Mouse (Mus musculus): ENCODE results near the gene Zfp653. TPM values are rescaled to one million over a fixed set of nuclear protein-coding genes. Genes with fewer than 3 reads are reported as not detected.

Zfp653 gene
- polyA plus RNA-seq, 1 experiment from 2014 or later, result 9.8 TPM

- no peak for ATAC-seq (ENCODE audit: insufficient number of reproducible peaks, low FRiP score)
- peaks cover 15% of the 10 kb centered on the region for H3K4me1 ChIP-seq (replicated peaks)
- no peak overlapping the region for H3K4me3 ChIP-seq
- H3K9ac ChIP-seq, result no peak overlapping the region
- 75% methylated on average over 5 of the region's 5 CpGs for WGBS
- no peaks in the 10 kb centered on the region for H3K27me3 ChIP-seq (replicated peaks)
- no peak overlapping the region for H3K27ac ChIP-seq (ENCODE audit: poor library complexity, severe bottlenecking)
- H3K36me3 ChIP-seq, result peaks cover 52% of the 10 kb centered on the region
- no peak overlapping the region for H3K4me2 ChIP-seq
- no peaks in the 10 kb centered on the region for H3K9me3 ChIP-seq (replicated peaks)
Measured at GRCm38 (mm10) chr9:22067195-22067594, 4.0 kb downstream of the Zfp653 start.

GRCm38 (mm10) chr9:22066433-22066832, 4.7 kb downstream of the Zfp653 start:
- H3K4me1 ChIP-seq (replicated peaks), result peaks cover 15% of the 10 kb centered on the region
- no peak overlapping the region for H3K4me3 ChIP-seq
- ATAC-seq (ENCODE audit: insufficient number of reproducible peaks, low FRiP score), result no peak
- no peak overlapping the region for H3K9ac ChIP-seq
- peaks cover 58% of the 10 kb centered on the region for H3K36me3 ChIP-seq
- WGBS, result 84% methylated on average over 3 of the region's 3 CpGs
- no peaks in the 10 kb centered on the region for H3K27me3 ChIP-seq (replicated peaks)
- H3K4me2 ChIP-seq, result no peak overlapping the region
- H3K9me3 ChIP-seq (replicated peaks), result no peaks in the 10 kb centered on the region
- no peak overlapping the region for H3K27ac ChIP-seq (ENCODE audit: poor library complexity, severe bottlenecking)

- Histone ChIP-seq H3K9ac (no peak overlapping the region), H3K4me1 (replicated peaks) (peaks cover 15% of the 10 kb centered on the region), H3K27ac (ENCODE audit: poor library complexity, severe bottlenecking) (no peak overlapping the region), H3K27me3 (replicated peaks) (no peaks in the 10 kb centered on the region), H3K9me3 (replicated peaks) (no peaks in the 10 kb centered on the region), H3K4me2 (no peak overlapping the region), H3K36me3 (peaks cover 63% of the 10 kb centered on the region), H3K4me3 (no peak overlapping the region)
- ATAC-seq (ENCODE audit: insufficient number of reproducible peaks, low FRiP score), result no peak
- 96% methylated on average over 11 of the region's 11 CpGs for WGBS
Measured at GRCm38 (mm10) chr9:22065642-22066041, 5.5 kb downstream of the Zfp653 start.

GRCm38 (mm10) chr9:22064341-22064740, 6.8 kb downstream of the Zfp653 start:
- no peak for ATAC-seq (ENCODE audit: insufficient number of reproducible peaks, low FRiP score)
- Histone ChIP-seq H3K4me2 (no peak overlapping the region), H3K9me3 (replicated peaks) (no peaks in the 10 kb centered on the region), H3K36me3 (peaks cover 69% of the 10 kb centered on the region), H3K27ac (ENCODE audit: poor library complexity, severe bottlenecking) (no peak overlapping the region), H3K27me3 (replicated peaks) (no peaks in the 10 kb centered on the region), H3K9ac (no peak overlapping the region), H3K4me3 (no peak overlapping the region), H3K4me1 (replicated peaks) (0 out of 2 replicates have a peak, but pooled peaks cover 2% of the 10 kb centered on the region)
- 88% methylated on average over 3 of the region's 3 CpGs for WGBS

GRCm38 (mm10) chr9:22061339-22061738, 9.8 kb downstream of the Zfp653 start:
- no peak overlapping the region for H3K4me3 ChIP-seq
- no peak overlapping the region for H3K9ac ChIP-seq
- no peaks in the 10 kb centered on the region for H3K9me3 ChIP-seq (replicated peaks)
- H3K27me3 ChIP-seq (replicated peaks), result peaks cover 2% of the 10 kb centered on the region; the same call in 1 of the 2 replicates
- H3K4me2 ChIP-seq, result no peak overlapping the region
- no peaks in the 10 kb centered on the region for H3K4me1 ChIP-seq (replicated peaks)
- no peak overlapping the region for H3K27ac ChIP-seq (ENCODE audit: poor library complexity, severe bottlenecking)
- ATAC-seq (ENCODE audit: insufficient number of reproducible peaks, low FRiP score), result no peak
- peaks cover 76% of the 10 kb centered on the region for H3K36me3 ChIP-seq
- WGBS, result 54% methylated on average over 2 of the region's 2 CpGs

GRCm38 (mm10) chr9:22058011-22058424, 13.2 kb downstream of the Zfp653 start:
- Histone ChIP-seq H3K27ac (ENCODE audit: poor library complexity, severe bottlenecking) (no peak overlapping the region), H3K36me3 (peaks cover 48% of the 10 kb centered on the region), H3K4me1 (replicated peaks) (peaks cover 5% of the 10 kb centered on the region), H3K4me2 (no peak overlapping the region), H3K4me3 (no peak overlapping the region), H3K9me3 (replicated peaks) (no peaks in the 10 kb centered on the region), H3K27me3 (replicated peaks) (peaks cover 34% of the 10 kb centered on the region), H3K9ac (no peak overlapping the region)
- no peak for ATAC-seq (ENCODE audit: insufficient number of reproducible peaks, low FRiP score)
- WGBS, result 77% methylated on average over 9 of the region's 9 CpGs

- no peak overlapping the region for H3K4me3 ChIP-seq
- no peak overlapping the region for H3K27ac ChIP-seq (ENCODE audit: poor library complexity, severe bottlenecking)
- ATAC-seq (ENCODE audit: insufficient number of reproducible peaks, low FRiP score), result no peak; the same call in 1 of the 2 replicates
- no peaks in the 10 kb centered on the region for H3K9me3 ChIP-seq (replicated peaks)
- H3K36me3 ChIP-seq, result peaks cover 39% of the 10 kb centered on the region
- peaks cover 44% of the 10 kb centered on the region for H3K27me3 ChIP-seq (replicated peaks)
- WGBS, result 89% methylated on average over 9 of the region's 9 CpGs
- no peak overlapping the region for H3K9ac ChIP-seq
- no peak overlapping the region for H3K4me2 ChIP-seq
- peaks cover 5% of the 10 kb centered on the region for H3K4me1 ChIP-seq (replicated peaks)
Measured at GRCm38 (mm10) chr9:22057031-22057517, 14.1 kb downstream of the Zfp653 start.

GRCm38 (mm10) chr9:22056303-22056910, 14.8 kb downstream of the Zfp653 start:
- 67% methylated on average over 9 of the region's 9 CpGs for WGBS
- no peak overlapping the region for H3K4me3 ChIP-seq
- H3K9ac ChIP-seq, result no peak overlapping the region
- H3K4me1 ChIP-seq (replicated peaks), result peaks cover 12% of the 10 kb centered on the region
- no peak overlapping the region for H3K27ac ChIP-seq (ENCODE audit: poor library complexity, severe bottlenecking)
- H3K9me3 ChIP-seq (replicated peaks), result no peaks in the 10 kb centered on the region
- peaks cover 50% of the 10 kb centered on the region for H3K27me3 ChIP-seq (replicated peaks)
- H3K4me2 ChIP-seq, result no peak overlapping the region
- ATAC-seq (ENCODE audit: insufficient number of reproducible peaks, low FRiP score), result no peak
- peaks cover 33% of the 10 kb centered on the region for H3K36me3 ChIP-seq

- 33% methylated on average over 29 of the region's 29 CpGs for WGBS
- Histone ChIP-seq H3K4me2 (no peak overlapping the region), H3K9ac (no peak overlapping the region), H3K27me3 (replicated peaks) (peaks cover 57% of the 10 kb centered on the region), H3K36me3 (peaks cover 28% of the 10 kb centered on the region), H3K27ac (ENCODE audit: poor library complexity, severe bottlenecking) (no peak overlapping the region), H3K4me3 (no peak overlapping the region), H3K9me3 (replicated peaks) (no peaks in the 10 kb centered on the region), H3K4me1 (replicated peaks) (peaks cover 19% of the 10 kb centered on the region)
- ATAC-seq (ENCODE audit: insufficient number of reproducible peaks, low FRiP score), result no peak
Measured at GRCm38 (mm10) chr9:22055713-22056112, 15.5 kb downstream of the Zfp653 start.

- Histone ChIP-seq H3K4me3 (no peak overlapping the region), H3K4me1 (replicated peaks) (peaks cover 28% of the 10 kb centered on the region), H3K9me3 (replicated peaks) (no peaks in the 10 kb centered on the region), H3K27me3 (replicated peaks) (peaks cover 68% of the 10 kb centered on the region), H3K36me3 (peaks cover 24% of the 10 kb centered on the region), H3K9ac (no peak overlapping the region), H3K4me2 (peak overlapping the region; percentile 32), H3K27ac (ENCODE audit: poor library complexity, severe bottlenecking) (no peak overlapping the region)
- peak; percentile 37; the same call in 1 of the 2 replicates for ATAC-seq (ENCODE audit: insufficient number of reproducible peaks, low FRiP score)
- WGBS, result 2% methylated on average over 32 of the region's 32 CpGs
Measured at GRCm38 (mm10) chr9:22054411-22055076, 16.6 kb downstream of the Zfp653 start.

GRCm38 (mm10) chr9:22053657-22054056, 17.5 kb downstream of the Zfp653 start:
- no peaks in the 10 kb centered on the region for H3K9me3 ChIP-seq (replicated peaks)
- peaks cover 18% of the 10 kb centered on the region for H3K36me3 ChIP-seq
- peaks cover 30% of the 10 kb centered on the region for H3K4me1 ChIP-seq (replicated peaks)
- no peak overlapping the region for H3K4me2 ChIP-seq
- 25% methylated on average over 6 of the region's 7 CpGs for WGBS
- H3K4me3 ChIP-seq, result no peak overlapping the region
- H3K27me3 ChIP-seq (replicated peaks), result peaks cover 77% of the 10 kb centered on the region
- no peak for ATAC-seq (ENCODE audit: insufficient number of reproducible peaks, low FRiP score)
- no peak overlapping the region for H3K9ac ChIP-seq
- no peak overlapping the region for H3K27ac ChIP-seq (ENCODE audit: poor library complexity, severe bottlenecking)
